Mouse (Mus musculus) thymus, adult 18-20 months (tissue): ENCODE results near the gene Dip2b.

Experiments
- DNase-seq, 2 experiments: peaks; one replicate each; pipeline ENCODE4 v3.0.0; 2022; ENCODE audit warnings: mixed read lengths in 2 of 2

Dip2b gene

DNA sequence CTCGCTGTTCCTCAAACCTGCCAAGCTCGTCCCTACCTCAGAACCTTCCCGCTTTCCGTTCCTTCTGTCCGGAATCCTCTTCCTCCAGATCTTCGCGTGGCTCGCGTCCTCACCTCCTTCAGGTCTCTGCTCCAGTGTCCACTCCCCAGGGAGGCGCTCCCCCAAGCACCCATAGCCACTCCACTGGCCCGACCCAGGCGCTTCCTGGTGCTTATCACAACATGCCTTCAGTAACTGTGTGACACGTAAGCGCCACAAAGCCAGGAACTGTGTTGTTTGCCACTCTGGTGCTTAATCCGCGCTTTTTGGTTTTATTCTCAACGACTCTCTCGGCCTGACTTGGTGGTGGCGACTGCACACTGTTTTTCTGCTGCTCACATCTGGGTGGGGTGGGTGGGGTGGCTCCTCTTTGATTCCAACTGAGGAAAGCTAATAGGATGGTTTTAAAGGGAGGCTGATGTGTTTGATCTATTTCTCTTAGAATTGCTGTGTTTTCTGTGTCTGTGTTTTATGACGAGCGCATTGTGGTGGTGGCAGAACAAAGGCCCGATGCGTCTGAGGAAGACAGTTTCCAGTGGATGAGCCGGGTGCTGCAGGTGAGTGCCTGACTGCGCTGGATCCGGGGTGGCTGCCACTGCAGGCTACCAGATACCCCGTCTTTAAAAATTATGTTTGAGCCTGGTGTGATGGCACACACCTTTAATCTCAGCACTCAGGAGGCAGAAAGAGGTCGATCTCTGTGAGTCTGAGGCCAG lies 144.2 kb downstream of the Dip2b start:
- DNase-seq, result no peak

DNA sequence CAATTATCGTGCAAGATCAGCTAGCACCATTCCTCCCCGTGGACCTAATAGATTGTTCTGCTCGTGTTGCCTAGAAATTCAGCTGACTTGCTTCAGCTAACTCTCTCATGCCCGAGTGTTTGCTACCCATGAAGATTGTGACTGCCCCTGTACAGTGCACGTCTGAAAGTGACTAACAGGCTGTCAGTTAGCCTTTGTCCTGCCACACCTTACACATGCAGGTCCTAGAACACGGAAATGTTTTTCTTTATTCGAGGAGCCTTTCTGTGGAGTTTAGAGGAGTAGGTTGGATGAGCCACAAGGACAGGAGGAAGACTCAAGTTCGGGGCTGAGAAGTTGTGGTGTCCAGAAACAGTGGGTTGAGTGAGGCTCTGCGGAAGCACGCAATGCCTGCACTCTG lies 145.0 kb downstream of the Dip2b start:
- DNase-seq, result no peak

GRCm38 (mm10) chr15:100184821-100185496 lies 146.5 kb downstream of the Dip2b start:
- no peak for DNase-seq

GRCm38 (mm10) chr15:100186234-100186633 lies 147.8 kb downstream of the Dip2b start:
- no peak for DNase-seq

DNA sequence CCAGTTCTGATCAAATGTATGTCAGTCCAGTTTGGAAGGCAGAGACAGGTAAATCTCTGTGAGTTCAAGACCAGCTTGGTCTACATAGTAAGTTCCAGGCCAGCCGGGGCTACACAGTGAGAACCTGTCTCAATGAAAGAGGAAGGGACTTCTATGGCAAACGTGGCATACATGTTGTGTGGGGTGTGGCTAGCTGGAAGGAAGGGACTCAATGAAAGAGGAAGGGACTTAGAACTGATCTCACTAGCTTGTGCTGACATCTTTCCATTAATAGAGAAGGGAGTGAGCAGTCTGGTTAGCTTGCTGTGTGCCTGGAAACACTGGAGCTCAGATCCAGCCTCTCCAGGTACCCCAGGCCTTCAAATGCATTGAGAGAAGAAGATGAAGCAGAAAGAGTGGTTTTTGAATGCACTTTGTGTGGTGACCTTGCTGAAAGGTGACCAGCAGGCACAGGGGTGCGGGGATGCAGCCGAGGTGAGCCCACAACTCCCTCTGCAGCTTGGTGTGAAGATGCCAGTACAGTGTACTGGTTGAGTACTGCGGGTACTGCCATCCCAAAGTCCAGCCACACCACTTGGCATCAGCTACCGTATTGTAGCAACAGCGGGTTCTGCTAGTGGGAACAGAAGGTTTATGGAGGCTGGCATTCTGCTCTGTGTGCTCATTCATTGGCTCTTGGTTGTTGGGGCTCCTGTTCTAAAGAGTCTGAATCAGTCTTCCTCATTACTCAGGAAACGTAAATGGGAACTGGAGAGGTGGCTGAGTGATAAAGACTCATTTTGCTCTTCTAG lies 148.6 kb downstream of the Dip2b start:
- DNase-seq, result no peak

GRCm38 (mm10) chr15:100188542-100188941 lies 150.1 kb downstream of the Dip2b start:
- no peak for DNase-seq

GRCm38 (mm10) chr15:100188962-100189404 lies 150.5 kb downstream of the Dip2b start:
- DNase-seq, result no peak

DNA sequence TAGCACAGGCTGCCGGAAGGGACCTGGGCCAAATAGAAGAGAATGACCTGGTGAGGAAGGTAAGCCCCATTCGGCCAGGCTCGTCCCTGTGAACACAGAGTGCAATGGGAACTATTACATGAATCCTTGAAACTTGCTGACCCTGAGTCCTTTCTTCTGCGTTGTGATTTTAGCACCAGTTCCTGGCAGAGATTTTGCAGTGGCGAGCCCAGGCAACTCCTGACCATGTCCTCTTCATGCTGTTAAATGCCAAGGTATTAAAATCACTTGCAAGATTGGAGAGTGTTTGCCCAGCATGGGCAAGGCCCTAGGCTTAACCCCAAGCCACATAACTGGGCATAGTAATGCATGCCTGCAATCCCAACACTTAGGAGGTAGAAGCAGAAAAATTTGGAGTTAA lies 151.6 kb downstream of the Dip2b start:
- no peak for DNase-seq

GRCm38 (mm10) chr15:100198983-100199745 lies 160.7 kb downstream of the Dip2b start:
- DNase-seq, result no peak

DNA sequence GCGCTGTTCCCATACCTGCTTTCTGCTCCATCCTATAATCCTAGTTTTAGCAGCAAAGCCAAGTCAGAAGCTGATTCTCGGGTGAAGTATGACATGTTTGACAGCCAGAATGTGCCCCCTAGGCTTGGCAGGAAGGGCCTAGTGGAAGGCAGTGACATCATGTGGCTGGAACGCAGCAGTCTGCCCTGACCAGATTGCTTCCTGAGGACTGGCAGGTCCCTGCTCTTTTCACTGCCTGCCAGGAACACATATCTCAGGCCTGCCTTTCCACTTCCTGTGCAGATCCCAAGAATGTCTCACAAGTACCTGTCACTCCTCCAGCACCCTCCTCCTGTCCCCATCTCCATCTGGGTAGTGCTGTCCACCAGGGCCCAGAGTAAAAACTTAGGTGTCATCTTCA lies 161.3 kb downstream of the Dip2b start:
- no peak for DNase-seq

DNA sequence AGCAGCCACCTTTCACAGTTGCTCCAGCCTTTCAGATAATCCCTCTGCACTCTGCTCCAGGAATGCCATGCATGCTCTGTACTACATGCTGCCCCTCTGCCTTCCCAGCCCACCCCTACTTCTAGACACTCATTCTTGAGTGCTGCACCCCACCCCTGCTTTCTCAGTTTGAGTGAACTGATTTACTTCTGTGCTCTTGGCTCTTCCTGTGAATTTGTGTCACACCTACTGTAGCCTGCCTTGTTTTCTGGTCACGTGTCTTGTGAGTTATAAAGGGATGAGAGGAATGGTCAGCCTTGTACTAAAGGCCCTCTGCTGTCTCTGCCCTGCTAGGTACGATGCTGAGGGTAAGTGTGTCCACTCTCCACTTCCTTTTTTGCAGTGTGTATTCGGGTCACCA lies 163.3 kb downstream of the Dip2b start:
- no peak for DNase-seq

- DNase-seq, result no peak
Observed at GRCm38 (mm10) chr15:100202431-100203015, 164.1 kb downstream of the Dip2b start.

DNA sequence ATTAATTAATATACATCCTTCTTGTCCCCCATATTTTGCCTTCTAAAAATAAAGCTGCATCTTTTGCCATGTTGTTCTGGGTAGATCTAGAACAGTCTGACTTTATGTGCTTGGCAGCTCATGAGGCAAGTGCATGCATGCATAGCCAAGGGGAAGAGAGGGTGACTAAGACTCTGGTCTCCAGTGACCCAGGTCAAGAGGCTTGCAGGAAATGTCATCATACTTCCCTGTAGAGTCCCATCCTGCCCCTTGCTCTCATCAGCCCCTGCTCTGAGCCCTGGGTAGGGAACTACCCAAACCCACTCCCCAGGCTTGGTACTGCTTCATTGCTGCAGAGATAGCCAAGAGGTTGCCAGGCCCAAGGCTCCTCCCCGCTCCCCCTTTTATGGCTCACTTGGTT lies 166.1 kb downstream of the Dip2b start:
- DNase-seq, result no peak

GRCm38 (mm10) chr15:100210013-100210412 lies 171.5 kb downstream of the Dip2b start:
- DNase-seq, result no peak

DNA sequence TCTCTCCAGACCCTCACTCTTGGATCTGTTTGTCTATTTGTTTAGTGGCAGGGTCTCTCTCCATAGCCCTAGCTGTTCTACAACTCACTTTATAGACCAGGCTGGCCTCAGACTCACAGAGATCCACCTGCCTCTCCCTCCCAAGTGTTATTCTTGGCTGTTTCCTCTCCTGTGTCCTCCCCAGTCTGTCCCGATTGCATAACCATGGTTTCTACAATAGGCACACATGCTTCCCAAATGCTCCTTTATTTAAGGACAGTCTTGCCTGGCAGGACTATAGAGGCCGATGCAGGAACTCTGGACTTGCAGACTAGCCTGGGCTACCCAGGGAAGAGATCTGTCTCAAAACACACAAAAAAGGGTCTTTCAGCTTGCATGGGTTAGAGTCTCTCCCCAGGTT lies 174.9 kb downstream of the Dip2b start:
- no peak for DNase-seq

DNA sequence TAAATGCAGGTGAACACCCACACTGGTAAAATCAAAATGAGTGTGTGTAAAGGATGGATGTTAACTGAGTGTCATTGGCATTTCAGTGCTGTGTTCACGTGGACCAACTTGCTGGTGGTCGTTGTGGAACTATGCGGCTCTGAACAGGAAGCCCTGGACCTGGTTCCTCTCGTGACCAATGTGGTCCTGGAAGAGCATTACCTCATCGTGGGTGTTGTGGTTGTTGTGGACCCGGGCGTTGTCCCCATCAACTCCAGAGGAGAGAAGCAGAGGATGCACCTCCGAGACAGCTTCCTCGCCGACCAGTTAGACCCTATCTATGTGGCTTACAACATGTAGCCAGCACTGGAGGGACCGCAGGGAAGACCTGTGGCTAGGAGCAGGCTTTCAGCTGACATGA lies 176.6 kb downstream of the Dip2b start:
- no peak for DNase-seq

- no peak for DNase-seq
Observed at GRCm38 (mm10) chr15:100216173-100216572, 177.7 kb downstream of the Dip2b start.

DNA sequence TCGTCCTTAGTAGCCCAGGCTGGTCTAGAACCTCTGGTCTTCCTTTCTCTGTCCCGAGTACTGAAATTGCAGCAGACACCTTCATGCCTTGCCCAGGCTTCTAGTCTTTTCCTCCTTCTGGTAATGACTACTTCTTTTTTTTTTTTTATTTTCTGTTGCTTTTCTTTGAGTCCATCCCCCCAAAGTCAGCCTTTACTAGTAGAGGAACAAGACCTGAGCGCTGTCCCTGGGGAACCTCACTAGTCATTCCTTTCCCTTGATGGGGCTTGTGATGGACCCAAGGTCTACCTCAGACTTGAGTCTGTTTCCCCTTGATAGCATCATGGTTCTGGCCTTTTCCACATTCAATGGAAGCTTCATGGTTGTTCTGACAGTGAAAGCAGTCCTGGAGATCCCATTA lies 179.6 kb downstream of the Dip2b start:
- no peak for DNase-seq

GRCm38 (mm10) chr15:100219396-100219795 lies 180.9 kb downstream of the Dip2b start:
- DNase-seq, result no peak

DNA sequence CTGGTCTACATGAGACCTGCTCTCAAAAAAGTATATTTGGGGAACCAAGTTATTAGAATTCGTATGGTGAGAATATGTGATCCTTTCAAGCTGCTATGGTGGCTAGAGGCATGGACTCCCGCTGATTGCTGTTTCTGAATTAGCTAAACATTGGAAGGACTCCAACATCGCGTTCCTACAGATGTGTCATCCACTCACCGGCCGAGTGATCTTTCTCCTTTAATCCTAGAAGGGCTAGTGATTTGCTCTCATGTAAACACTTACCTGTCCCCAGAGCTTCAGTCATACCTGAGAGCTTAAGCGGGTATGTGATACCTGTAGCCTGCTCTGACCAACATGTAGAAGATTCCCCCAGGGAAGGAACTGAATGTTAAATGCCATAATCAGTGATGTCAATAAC lies 182.5 kb downstream of the Dip2b start:
- no peak for DNase-seq

DNA sequence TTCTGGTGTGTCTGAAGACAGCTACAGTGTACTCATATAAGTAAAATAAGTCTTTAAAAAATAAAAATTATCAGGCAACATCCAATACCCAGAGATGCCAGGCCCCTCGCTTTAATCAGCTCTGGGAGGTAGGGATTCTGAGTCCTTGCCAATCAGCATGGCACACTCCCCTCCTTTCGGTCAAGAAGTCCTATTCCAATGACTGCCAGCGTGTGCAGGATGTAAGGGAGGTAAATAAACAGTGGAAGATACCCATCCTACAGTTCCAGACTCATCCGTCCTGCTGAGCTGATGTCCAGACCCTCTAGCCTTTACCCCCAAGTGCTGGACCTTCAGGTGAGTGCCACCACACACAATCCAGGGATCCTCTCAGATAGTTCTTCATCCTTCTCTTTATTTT lies 186.9 kb downstream of the Dip2b start:
- DNase-seq, result no peak

DNA sequence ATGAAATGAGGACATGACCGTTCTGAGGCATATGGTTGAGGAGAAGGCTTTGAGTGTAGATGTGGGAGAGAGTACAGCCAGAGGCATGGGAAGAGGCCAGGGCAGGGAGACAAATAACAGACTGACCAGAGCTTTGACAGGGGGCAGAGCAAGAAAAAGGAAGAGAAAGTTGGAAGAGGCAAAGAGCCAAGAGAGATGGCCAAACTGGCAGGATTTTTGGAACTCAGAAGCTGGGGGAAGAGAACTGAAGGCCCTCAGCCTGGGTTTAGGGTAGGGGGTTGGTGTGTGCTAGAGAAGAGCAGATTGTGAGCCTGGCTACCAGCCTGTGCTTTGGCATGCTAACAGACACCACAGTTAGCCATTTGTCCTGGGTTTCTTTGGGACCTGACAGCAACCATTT lies 187.4 kb downstream of the Dip2b start:
- no peak for DNase-seq
